Mouse (Mus musculus) midbrain, embryonic 13.5 days (tissue): Measurements from ENCODE around the gene Wipf3. TPM values are rescaled to one million over a fixed set of nuclear protein-coding genes. Genes with fewer than 3 reads are reported as not detected.

Experiments used
- ATAC-seq: fragments of 200-750 bp; cut with Nextera tagmentation; 2 replicates; pipeline ENCODE4 v1.8.0; 2017; ENCODE audit warnings: mild to moderate bottlenecking, moderate TSS enrichment, moderate library complexity
- H3K27ac ChIP-seq: fragments of 300-500 bp; sonication (generic); 2 replicates; pipeline ENCODE4 v1.5.1; 2015; ENCODE audit warnings: inconsistent platforms, mild to moderate bottlenecking, moderate library complexity
- H3K27me3 ChIP-seq: fragments of 300-500 bp; sonication (generic); 2 replicates; pipeline ENCODE4 v1.6.1; 2015; ENCODE audit warnings: mild to moderate bottlenecking, inconsistent platforms
- H3K36me3 ChIP-seq: fragments of 300-500 bp; sonication (generic); 2 replicates; pipeline ENCODE4 v1.6.1; 2015; ENCODE audit warnings: mild to moderate bottlenecking, inconsistent platforms
- H3K4me1 ChIP-seq: fragments of 300-500 bp; sonication (generic); replicated peaks from 2 replicates; pipeline ENCODE4 v1.6.1; 2015; ENCODE audit warnings: inconsistent platforms
- H3K4me2 ChIP-seq: fragments of 300-500 bp; sonication (generic); replicated peaks from 2 replicates; pipeline ENCODE4 v1.6.1; 2015; ENCODE audit warnings: moderate library complexity, mild to moderate bottlenecking, inconsistent platforms
- H3K4me3 ChIP-seq: fragments of 300-500 bp; sonication (generic); replicated peaks from 2 replicates; pipeline ENCODE4 v1.5.1; 2015; ENCODE audit warnings: mild to moderate bottlenecking, inconsistent platforms
- H3K9ac ChIP-seq: fragments of 300-500 bp; sonication (generic); replicated peaks from 2 replicates; pipeline ENCODE4 v1.6.1; 2015; ENCODE audit warnings: mild to moderate bottlenecking, inconsistent platforms
- H3K9me3 ChIP-seq: fragments of 300-500 bp; sonication (generic); 2 replicates; pipeline ENCODE4 v1.6.1; 2016; ENCODE audit warnings: mild to moderate bottlenecking, inconsistent platforms
- WGBS: fragments of 180-500 bp; shearing (Covaris S2); methylation state at CpG from one replicate; pipeline ENCODE4 v1.1.7; 2015; 5-methylcytosine and 5-hydroxymethylcytosine counted together
- polyA plus RNA-seq: library from polyadenylated mRNA; unstranded; fragments of >200 nt; fragmentation: Nextera tagmentation; extraction: Ambion mirVana; gene quantifications from 2 replicates; pipeline ENCODE4 v1.2.1, GENCODE M21; 2015

The Wipf3 gene
- polyA plus RNA-seq, 1 experiment from 2014 or later: 3.0 TPM

GRCm38 (mm10) chr6:54460915-54461671 lies 31.7 kb downstream of the Wipf3 start:
- H3K27ac ChIP-seq: no peak overlapping the region
- ATAC-seq: peak; percentile 37; the same call in 1 of the 2 replicates
- 74% methylated on average over 13 of the region's 13 CpGs for WGBS
- no peaks in the 10 kb centered on the region for H3K36me3 ChIP-seq
- no peaks in the 10 kb centered on the region for H3K9me3 ChIP-seq
- H3K4me2 ChIP-seq: no peak overlapping the region
- H3K4me3 ChIP-seq: no peak overlapping the region
- H3K9ac ChIP-seq: no peak overlapping the region
- H3K27me3 ChIP-seq: no peaks in the 10 kb centered on the region
- peaks cover 12% of the 10 kb centered on the region; the same call in 1 of the 2 replicates for H3K4me1 ChIP-seq

- Histone ChIP-seq H3K4me1 (peaks cover 12% of the 10 kb centered on the region; the same call in 1 of the 2 replicates), H3K4me3 (no peak overlapping the region), H3K4me2 (no peak overlapping the region), H3K9ac (no peak overlapping the region), H3K27ac (no peak overlapping the region), H3K36me3 (no peaks in the 10 kb centered on the region), H3K9me3 (no peaks in the 10 kb centered on the region), H3K27me3 (no peaks in the 10 kb centered on the region)
- WGBS: 90% methylated on average over 6 of the region's 6 CpGs
- ATAC-seq: no peak
Observed at GRCm38 (mm10) chr6:54462766-54463165, 33.4 kb downstream of the Wipf3 start.

GRCm38 (mm10) chr6:54463701-54464458 lies 34.5 kb downstream of the Wipf3 start:
- Histone ChIP-seq H3K4me3 (no peak overlapping the region), H3K4me1 (peaks cover 12% of the 10 kb centered on the region; the same call in 1 of the 2 replicates), H3K4me2 (no peak overlapping the region), H3K27ac (no peak overlapping the region), H3K9ac (no peak overlapping the region), H3K9me3 (no peaks in the 10 kb centered on the region), H3K36me3 (no peaks in the 10 kb centered on the region), H3K27me3 (no peaks in the 10 kb centered on the region)
- WGBS: 67% methylated on average over 8 of the region's 8 CpGs
- ATAC-seq: no peak

GRCm38 (mm10) chr6:54464926-54465325 lies 35.5 kb downstream of the Wipf3 start:
- H3K27me3 ChIP-seq: no peaks in the 10 kb centered on the region
- no peak overlapping the region for H3K4me3 ChIP-seq
- 0 out of 2 replicates have a peak, but pooled peaks cover 9% of the 10 kb centered on the region for H3K4me1 ChIP-seq
- 85% methylated on average over 4 of the region's 4 CpGs for WGBS
- H3K9ac ChIP-seq: no peak overlapping the region
- no peaks in the 10 kb centered on the region for H3K36me3 ChIP-seq
- ATAC-seq: no peak
- no peak overlapping the region for H3K4me2 ChIP-seq
- H3K27ac ChIP-seq: no peak overlapping the region
- H3K9me3 ChIP-seq: no peaks in the 10 kb centered on the region

GRCm38 (mm10) chr6:54467371-54467770 lies 38.0 kb downstream of the Wipf3 start:
- no peaks in the 10 kb centered on the region for H3K27me3 ChIP-seq
- H3K36me3 ChIP-seq: no peaks in the 10 kb centered on the region
- H3K9me3 ChIP-seq: no peaks in the 10 kb centered on the region
- 0 out of 2 replicates have a peak, but pooled peaks cover 3% of the 10 kb centered on the region for H3K4me1 ChIP-seq
- 94% methylated on average over 3 of the region's 3 CpGs for WGBS
- no peak overlapping the region for H3K27ac ChIP-seq
- H3K4me3 ChIP-seq: no peak overlapping the region
- H3K4me2 ChIP-seq: no peak overlapping the region
- H3K9ac ChIP-seq: no peak overlapping the region
- ATAC-seq: no peak

GRCm38 (mm10) chr6:54471866-54472265 lies 42.5 kb downstream of the Wipf3 start:
- H3K4me2 ChIP-seq: no peak overlapping the region
- WGBS: 88% methylated on average over 7 of the region's 7 CpGs
- no peaks in the 10 kb centered on the region for H3K36me3 ChIP-seq
- no peaks in the 10 kb centered on the region for H3K9me3 ChIP-seq
- H3K4me3 ChIP-seq: no peak overlapping the region
- no peak overlapping the region for H3K9ac ChIP-seq
- ATAC-seq: no peak
- H3K27ac ChIP-seq: no peak overlapping the region
- H3K4me1 ChIP-seq: peaks cover 13% of the 10 kb centered on the region
- no peaks in the 10 kb centered on the region for H3K27me3 ChIP-seq

- H3K27ac ChIP-seq: no peak overlapping the region
- H3K9ac ChIP-seq: no peak overlapping the region
- no peak for ATAC-seq
- H3K27me3 ChIP-seq: no peaks in the 10 kb centered on the region
- no peak overlapping the region for H3K4me2 ChIP-seq
- WGBS: 82% methylated on average over 8 of the region's 8 CpGs
- H3K36me3 ChIP-seq: no peaks in the 10 kb centered on the region
- H3K9me3 ChIP-seq: no peaks in the 10 kb centered on the region
- H3K4me1 ChIP-seq: peaks cover 17% of the 10 kb centered on the region
- no peak overlapping the region for H3K4me3 ChIP-seq
Observed at GRCm38 (mm10) chr6:54472846-54473715, 43.7 kb downstream of the Wipf3 start.

GRCm38 (mm10) chr6:54475926-54476667 lies 46.7 kb downstream of the Wipf3 start:
- Histone ChIP-seq H3K4me3 (no peak overlapping the region), H3K9me3 (no peaks in the 10 kb centered on the region), H3K4me1 (peaks cover 28% of the 10 kb centered on the region), H3K27ac (no peak overlapping the region), H3K36me3 (no peaks in the 10 kb centered on the region), H3K4me2 (no peak overlapping the region), H3K9ac (no peak overlapping the region; the same call in 1 of the 2 replicates), H3K27me3 (no peaks in the 10 kb centered on the region)
- no peak for ATAC-seq
- WGBS: 79% methylated on average over 19 of the region's 19 CpGs

- WGBS: 51% methylated on average over 5 of the region's 5 CpGs
- Histone ChIP-seq H3K4me1 (peaks cover 28% of the 10 kb centered on the region), H3K36me3 (no peaks in the 10 kb centered on the region), H3K4me3 (no peak overlapping the region), H3K27me3 (no peaks in the 10 kb centered on the region), H3K4me2 (no peak overlapping the region), H3K27ac (peak overlapping the region; percentile 71), H3K9ac (no peak overlapping the region), H3K9me3 (no peaks in the 10 kb centered on the region)
- peak; percentile 57; the same call in 1 of the 2 replicates for ATAC-seq
Observed at GRCm38 (mm10) chr6:54478646-54479324, 49.4 kb downstream of the Wipf3 start.

- H3K4me3 ChIP-seq: no peak overlapping the region
- peaks cover 30% of the 10 kb centered on the region for H3K4me1 ChIP-seq
- no peaks in the 10 kb centered on the region for H3K36me3 ChIP-seq
- no peak overlapping the region for H3K4me2 ChIP-seq
- no peaks in the 10 kb centered on the region for H3K9me3 ChIP-seq
- H3K27ac ChIP-seq: no peak overlapping the region
- H3K9ac ChIP-seq: no peak overlapping the region
- no peak for ATAC-seq
- WGBS: 83% methylated on average over 15 of the region's 15 CpGs
- H3K27me3 ChIP-seq: no peaks in the 10 kb centered on the region
Observed at GRCm38 (mm10) chr6:54481390-54482112, 52.1 kb downstream of the Wipf3 start.
